Mouse (Mus musculus) mature B cell (primary cell): ENCODE measurements at regions not wholly inside any gene's neighbourhood (a gene's known extent, or its start where the extent isn't known, plus 50 kb on each side); places are given as distances from the start of the nearest gene placed in this dataset.

Source experiments
- in situ Hi-C: fragments of 300-500 bp; cut with MboI; formaldehyde crosslinking; loops from 2 replicates; pipeline ENCODE4 v1.14.3; 2019

- in situ Hi-C loops = no loop called here
These were observed 114.8 kb downstream of the Pcsk1 start for GRCm38 (mm10) chr13:75204417-75204816.

GRCm38 (mm10) chr13:75223944-75224343 lies 134.3 kb downstream of the Pcsk1 start:
- in situ Hi-C loops = loop anchor here (10.0 kb wide), 2 partner anchors 581 to 661 kb away; no protein-coding TSS in a partner anchor

GRCm38 (mm10) chr13:75225581-75226297 lies 136.1 kb downstream of the Pcsk1 start:
- in situ Hi-C loops = loop anchor here (10.0 kb wide), 2 partner anchors 579 to 659 kb away; no protein-coding TSS in a partner anchor

GRCm38 (mm10) chr13:75227616-75228277 lies 138.1 kb downstream of the Pcsk1 start:
- in situ Hi-C loops = loop anchor here (10.0 kb wide), 2 partner anchors 577 to 657 kb away; no protein-coding TSS in a partner anchor

GRCm38 (mm10) chr13:75236424-75236823 lies 146.8 kb downstream of the Pcsk1 start:
- in situ Hi-C loops = no loop called here
